Mouse (Mus musculus) mesoderm, embryonic 11.5 days (tissue): Measurements from ENCODE around the gene Kntc1.

Experiments
- DNase-seq: peaks from one replicate; pipeline ENCODE4 v3.0.0-alpha.2; 2012; ENCODE audit warnings: low read depth, low spot score

Kntc1 gene

DNA sequence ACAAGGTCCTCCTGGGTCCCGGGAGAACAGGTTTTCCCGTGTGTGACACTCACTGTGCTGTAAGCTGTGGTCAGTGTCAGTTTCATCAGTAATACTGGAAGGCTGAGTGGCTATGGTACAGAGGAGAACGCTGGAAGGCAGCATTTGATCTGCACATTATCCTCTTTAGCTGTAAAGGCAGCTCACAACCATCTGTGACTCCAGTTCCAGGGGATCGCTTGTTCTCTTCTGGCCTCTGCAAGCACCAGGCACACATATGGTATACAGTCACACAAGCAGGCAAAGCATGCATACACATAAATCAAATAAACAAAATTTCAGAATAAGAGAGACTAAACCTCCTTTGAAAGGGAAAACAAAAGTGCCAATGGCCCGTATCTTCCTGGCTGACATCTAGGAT is 59.0 kb downstream of the Kntc1 start:
- DNase-seq: no peak

DNA sequence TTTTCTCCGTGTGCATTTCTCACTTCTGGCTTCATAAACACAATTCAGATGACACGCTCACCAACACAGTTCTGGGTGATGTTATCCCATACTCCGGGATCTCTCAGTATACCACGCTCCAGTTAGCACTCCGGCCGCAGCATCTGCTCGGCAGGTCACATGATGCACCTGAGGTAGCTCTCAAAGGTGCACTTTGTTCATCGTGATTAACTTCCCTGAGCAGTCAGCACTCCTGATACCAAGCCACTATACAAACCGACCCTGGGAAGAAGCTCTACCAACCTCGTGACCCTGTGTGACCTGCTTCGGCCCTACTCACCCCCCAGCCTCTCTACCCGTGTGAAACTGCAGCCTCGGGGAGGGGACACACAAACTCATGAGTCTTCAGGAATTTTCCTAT is 59.6 kb downstream of the Kntc1 start:
- DNase-seq: no peak

DNA sequence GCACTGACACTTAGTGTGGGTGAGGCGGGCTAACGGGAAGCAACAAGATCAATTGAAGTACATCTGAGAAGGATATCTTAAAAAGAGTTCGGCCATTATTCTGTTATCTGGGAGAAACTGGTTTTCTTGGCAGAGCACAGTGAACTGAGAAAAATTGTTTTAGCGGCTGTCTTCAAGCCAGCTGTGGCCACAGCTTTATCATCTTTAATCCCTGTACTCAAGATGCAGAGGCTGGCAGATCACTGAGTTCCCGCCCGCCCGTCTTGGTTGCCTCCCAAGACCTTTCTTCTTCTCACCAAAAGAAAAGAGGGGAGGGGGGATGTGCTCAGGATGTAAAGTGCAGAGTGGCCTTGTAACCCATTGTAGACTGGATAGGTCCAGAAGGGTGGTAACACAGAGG is 67.4 kb downstream of the Kntc1 start:
- DNase-seq: no peak

DNA sequence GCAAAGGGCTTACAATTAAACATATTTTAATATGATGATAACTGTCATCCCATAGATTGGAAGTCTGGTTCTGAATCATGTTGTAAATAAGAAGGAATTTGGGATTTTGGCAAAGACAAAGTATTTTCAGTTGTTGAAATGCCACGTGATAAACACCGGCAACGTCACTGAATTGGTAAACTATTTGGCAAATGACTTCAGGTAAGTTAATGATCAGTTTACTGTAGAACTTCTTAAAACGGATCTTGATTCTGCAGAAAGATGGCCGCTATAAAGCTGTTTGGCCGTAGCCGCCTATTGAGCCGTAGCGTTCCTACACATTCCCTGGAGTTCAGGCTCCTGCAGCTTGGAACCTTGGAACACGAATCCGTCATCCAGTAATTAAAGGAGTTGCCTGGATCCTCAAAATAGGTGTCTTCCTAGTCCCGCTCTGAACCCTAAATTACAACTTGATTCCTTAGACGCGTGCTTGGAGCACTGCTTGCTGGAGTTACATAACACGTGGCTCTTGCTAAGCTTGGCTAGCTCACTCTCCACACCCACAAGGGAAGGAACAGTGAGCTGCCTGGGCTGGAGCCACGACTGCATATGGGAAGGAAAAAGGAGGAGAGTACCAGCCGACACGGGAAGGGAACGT is 69.5 kb downstream of the Kntc1 start:
- DNase-seq: no peak

DNA sequence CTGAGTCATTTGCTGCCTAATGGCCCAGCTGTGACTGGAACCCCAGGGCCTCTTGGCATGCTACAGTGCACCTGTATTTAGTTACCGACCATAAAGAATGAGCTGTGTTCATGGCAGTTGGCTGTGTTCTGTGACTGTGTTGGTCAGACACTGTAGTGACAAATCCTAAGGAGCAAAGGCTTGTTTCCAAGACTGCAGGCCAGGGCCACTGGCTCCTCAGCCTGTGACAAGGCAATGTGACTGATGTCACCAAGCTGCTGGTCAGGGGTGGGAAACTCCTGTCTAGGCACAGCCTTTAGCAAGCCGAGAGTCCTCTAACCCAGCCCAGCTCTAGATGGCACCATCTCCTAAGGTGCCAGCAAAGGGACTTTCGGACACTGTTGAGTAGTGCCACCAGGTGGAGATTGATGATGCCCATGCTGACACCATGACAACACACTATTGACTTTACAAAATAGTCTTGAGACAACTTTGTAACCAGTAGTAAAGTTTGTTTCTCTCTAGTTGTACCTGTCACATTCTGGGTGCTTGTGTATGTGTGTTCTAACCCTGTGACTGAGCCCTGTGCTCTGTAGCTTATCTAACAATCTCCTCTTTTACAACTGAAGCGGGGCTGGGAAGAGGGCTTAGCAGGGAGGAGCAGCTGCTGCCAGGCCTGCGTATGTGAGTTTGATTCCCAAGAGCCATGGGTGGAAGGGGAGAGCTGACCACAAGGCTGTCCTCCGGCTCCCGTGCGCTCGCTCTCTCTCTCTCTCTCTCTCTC is 71.2 kb downstream of the Kntc1 start:
- DNase-seq: no peak

DNA sequence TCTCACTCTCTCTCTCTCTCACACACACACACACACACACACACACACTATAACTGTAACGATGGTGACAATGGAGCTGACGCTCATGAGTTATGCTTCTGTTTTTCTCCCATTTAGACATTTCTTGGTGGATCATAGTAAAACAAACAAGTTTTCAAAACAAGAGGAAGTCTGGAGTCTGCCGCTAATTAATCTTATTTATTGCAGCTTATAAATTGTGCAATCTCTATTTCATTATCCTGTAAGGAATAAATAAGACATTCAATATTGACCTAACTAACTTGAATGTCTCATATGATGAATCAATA is 71.7 kb downstream of the Kntc1 start:
- no peak for DNase-seq

DNA sequence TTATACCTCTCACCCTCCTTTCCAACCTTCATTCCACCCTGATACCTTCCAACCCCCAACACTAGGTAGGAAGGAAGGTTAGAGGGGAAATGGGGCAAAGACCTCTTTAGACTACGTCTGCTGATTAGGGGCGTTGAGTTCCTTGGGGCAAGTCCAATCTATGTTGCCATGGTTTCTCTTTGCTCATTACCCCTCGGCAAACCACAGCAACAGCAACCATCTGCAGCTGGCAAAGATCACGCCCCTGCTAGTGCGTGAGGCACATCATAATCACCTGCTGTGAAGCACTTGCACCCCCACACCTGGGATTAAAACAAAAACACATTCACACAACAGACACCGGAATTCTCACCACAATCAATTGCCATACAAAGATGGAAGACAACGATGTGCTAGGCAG is 73.2 kb downstream of the Kntc1 start:
- no peak for DNase-seq

DNA sequence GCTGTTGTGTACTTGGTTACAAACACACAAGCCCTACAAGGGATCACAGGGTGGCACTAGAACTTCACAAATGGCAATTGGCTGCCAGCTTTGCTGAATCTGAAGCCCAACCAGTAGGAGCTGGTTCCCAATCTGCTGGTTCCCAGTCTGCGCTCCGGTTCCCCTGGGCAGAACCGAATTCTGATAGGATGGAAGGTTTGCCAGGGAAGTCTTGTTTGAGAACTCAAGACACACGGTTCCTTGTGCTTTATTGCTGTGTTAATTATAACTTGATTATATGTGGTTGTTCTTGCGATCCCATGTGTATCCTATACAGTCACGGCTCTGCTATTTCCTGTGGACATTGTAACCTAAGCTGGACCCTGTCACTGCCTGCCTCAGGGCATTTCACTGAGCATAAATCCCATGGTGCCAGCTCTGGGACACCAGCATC is 78.2 kb downstream of the Kntc1 start:
- no peak for DNase-seq

DNA sequence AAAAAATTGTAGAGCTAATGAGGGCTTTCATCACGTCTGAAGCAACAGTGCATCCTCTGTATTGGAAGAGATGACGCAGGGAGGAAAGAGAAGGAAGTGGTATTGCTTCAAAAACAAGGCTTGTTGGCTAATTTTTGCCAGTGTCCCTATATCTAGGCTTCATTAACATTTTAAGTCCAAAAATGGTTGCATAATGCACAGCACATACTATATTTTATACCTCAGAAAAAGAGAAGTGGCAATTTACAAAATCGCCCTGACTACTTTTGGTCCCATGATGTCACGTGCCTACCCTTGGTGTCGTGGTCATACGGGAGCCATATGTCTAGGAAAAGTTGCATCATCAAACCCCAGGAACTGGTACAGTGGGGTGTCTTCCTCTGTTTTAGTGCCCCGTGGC is 82.8 kb downstream of the Kntc1 start:
- DNase-seq: no peak

DNA sequence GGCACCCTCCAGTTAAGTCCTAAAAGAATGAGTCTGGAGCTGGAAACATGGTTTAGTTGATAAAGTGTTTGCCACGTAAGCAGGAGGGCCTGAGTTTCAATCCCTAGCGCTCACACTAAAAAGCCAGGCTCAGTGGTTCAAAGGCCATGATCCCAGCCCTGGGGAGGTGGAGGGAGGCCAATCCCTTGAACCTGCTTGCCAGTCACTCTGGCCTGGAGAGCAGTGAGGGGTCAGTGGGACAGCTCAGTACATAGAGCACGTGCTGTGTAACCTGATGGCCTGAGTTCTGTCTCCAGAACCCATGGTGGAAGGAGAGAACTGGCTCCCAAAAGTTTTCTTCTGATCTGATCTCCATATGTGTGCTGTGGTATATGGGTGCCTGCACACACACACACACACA is 85.3 kb downstream of the Kntc1 start:
- DNase-seq: no peak

DNA sequence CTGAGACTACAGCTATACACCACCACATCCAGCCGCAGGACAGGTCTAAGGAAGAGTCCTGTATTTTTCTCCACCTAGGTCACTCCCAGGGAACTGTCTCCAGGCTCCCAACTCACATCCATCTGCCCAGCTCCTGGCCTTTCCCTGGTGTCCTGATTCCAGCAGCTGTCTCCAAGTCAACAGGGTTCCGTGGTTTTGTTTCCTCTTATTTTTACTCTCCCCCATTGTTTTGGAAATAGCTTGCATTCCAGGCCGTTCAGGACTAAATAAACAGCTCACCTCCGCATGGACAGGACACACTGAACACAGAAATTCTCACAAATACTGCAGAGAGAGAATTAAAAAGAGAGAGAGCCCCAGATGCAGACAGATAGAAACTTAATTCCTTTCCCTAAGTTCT is 87.9 kb downstream of the Kntc1 start:
- DNase-seq: no peak

DNA sequence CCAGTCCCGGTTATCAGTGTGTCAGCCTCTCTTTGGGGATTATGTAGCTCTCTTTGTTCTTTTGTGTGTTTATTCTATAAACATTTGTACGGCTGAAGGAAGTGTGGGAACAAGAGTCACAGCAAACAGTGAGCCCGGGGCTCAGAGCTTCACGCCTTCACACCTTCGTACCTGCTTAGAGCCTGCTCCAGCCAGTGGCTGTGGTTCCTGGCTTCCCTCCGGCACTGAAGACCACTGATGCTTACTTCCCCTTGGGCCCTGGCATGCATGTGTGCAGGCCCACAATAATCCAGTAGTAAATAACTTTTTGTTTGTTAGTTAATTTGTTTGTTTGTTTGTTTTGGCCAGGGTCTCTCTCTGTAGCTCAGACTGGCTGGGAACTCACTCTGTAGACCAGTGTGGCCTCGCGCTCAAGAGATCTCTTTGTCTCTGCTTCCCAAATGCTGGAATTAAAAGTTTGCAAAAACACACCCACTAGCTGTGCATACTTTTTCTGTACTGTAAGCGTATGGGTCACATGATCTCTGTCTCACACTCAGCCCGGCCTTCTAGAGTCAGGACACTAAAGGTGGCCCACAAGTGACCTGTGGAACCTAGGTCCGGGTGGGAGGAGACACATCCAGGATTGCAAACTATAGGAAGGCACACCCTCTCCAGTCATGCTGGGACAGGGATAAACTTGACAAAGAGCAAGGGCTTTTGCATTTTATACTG is 92.9 kb downstream of the Kntc1 start:
- no peak for DNase-seq

DNA sequence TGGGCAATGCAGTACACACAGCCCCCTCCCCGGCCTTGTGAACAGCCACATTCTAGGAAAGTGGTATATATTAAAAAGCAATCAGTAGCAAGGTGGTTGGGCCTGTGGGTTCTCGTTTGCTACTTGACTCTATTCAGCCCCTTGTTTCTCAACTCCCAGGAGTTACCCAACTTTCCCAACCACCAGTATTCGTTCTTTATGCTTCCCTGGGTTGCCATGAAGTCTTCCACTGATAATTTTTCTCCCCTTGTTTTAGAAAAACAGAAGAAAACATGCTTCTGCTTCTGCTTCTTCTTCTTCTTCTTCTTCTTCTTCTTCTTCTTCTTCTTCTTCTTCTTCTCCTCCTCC is 93.4 kb downstream of the Kntc1 start:
- DNase-seq: no peak

DNA sequence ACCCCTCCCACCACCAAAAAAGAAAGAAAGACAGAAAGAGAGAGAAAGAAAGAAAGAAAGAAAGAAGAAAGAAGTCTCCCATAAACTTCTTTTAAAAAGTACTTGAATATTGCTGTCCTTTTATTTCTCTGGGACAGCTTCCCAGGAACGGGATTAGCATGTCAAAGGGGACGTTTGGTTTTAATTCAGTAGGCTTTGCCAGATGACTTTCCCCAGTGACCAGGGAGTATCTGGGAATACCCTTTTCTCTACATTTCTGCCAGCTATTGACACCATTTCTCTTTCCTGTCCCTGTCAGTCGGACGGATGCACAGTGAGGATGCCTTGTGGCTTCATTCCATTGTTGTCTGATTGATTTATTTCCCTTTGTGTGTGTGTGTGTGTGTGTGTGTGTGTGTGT is 94.3 kb downstream of the Kntc1 start:
- no peak for DNase-seq

DNA sequence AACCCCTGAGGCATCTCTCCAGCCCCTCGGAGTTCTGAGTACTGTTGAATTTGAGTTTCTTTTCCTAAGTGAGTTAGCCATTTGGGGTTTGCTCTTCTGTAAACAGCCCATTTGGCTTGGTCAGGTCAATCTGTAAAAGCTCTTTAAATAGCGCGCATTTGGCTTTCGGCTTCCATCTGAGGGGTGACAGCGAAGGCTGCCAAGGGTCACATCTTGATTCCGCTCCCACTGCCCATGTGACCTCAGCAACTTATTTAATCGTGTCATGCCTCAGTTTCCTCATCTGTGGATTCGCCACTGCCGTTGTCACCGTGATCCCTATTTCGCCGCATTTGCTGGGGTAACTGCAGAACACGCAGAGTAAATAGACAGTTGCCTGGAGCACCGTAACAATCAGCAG is 94.8 kb downstream of the Kntc1 start:
- no peak for DNase-seq

DNA sequence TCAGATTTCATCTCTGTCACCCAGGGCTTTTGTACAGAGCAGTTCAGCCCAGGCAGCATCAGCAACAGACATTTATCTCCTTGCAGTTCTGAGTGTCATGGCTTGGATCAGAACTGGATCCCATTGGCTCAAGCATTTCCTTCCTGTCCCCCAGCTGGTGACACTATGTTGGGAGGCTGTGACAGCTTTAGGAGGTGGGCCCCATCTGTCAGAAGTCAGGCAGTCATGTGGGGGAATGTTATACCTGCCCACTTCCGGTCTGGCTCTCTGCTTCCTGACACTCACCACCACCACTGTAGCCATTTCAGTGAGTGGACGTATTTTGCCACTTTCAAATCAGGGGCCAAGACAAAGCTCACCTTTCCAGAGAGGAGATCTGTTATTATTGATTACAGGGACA is 101.9 kb downstream of the Kntc1 start:
- DNase-seq: peak; percentile 10

DNA sequence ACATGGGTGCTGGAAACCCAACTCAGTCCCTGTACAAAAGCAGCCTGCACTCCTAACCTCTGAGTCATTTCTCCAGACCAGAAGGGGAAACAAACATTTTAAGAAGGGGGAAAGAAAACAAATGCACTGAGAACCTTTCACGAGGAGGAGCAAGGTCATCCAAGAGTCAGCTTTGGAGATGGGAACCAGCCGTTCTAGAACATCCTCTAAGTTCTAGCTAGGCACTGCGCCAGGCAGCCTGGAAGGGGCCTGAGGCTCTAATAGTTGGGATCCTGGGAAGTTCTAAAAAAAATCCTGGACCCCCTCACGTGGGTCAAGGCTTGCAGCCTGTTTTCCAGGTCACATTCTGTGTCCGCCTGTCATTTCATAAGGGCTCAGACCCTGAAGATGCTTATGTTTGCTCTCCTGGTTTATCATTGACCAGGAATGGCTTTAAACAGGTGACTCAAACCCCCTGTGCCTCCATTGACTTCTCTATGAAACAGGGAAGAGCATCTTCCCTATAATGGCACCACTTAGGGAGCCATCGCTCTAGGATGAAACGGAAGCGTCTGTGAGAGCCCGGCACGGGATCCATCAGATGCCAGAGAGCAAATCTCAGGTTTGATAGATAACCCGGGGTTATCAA is 104.5 kb downstream of the Kntc1 start:
- DNase-seq: no peak

DNA sequence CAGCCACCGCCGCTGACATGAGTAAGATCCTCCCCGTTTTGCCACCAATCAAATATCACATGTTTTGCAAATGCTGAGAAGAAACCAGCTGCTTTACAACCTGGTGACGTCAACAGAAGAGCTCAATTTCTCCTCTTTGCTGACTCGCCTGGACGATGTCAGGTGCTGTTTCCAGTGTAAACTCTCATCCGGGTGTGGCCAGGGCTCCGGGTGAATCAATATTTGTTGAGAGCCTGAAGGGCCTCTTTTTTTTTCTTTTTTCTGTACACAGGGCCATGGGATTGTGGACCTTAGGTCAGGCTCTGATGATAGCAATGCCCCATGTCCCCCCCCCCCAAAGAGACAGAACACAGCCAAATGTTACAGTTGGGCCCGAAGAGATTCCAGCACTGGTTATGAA is 105.0 kb downstream of the Kntc1 start:
- no peak for DNase-seq

DNA sequence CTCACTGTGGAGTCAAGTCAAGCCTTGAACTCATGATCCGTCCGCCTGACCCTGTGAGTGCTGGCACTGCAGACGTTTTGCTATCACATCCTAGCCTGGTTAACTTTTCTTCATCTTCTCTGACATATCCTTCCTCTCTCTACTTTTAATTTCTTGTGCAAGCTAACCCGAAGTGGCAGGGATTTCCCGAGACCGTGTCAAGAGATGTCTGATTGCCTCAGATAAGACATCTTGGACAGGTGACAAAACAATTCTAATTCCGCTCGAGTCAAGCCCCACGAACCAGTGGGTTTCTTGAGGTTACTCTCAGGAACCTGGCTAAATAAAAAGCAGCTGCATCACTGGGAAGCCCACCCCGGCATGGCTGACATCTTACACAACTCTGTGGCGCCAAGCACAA is 109.3 kb downstream of the Kntc1 start:
- DNase-seq: no peak

DNA sequence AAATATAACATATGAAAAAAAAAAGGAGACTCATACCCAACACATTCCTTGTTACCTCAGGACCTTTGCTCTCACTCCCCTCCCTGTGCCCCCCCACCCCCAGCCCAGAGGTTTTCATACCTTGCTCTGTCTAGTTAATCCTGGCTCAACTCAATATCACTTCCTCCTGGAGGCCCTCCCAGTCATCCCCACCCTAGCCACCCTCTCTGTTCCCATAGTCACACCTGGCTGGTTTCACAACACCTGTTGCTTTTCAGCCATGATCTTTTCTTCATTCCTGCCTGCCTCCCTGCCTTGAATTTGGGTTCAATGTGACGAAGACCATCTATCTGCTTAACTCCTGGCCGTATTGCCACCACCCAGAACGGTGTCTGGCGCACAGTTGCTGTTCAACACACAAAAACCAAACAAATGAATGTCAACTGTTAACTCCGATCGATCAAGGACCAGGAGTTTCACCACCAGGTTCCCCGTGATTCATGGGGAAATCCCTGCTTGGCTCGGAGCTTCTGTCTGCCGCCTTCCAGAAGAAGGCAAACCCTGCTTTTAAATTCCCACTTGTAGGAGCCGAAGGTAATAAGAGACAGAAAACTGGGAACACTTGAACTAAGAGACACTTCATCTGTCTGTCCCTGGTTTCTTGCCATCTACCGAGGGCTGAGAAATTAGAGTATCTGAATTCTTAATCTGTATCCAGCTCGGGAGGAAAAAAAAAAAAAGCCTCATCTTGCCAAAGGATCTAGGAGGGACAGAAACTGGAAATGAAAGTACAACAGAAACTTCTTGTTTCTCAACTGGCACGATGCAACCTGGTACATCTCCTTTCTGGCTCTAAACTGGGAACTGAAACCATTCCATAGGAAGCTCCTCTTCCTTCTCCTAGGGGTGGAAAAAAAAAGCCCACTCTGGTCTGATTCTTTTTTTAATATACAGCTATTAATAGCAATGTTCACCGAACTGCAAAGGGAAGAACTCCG is 113.1 kb downstream of the Kntc1 start:
- DNase-seq: no peak

DNA sequence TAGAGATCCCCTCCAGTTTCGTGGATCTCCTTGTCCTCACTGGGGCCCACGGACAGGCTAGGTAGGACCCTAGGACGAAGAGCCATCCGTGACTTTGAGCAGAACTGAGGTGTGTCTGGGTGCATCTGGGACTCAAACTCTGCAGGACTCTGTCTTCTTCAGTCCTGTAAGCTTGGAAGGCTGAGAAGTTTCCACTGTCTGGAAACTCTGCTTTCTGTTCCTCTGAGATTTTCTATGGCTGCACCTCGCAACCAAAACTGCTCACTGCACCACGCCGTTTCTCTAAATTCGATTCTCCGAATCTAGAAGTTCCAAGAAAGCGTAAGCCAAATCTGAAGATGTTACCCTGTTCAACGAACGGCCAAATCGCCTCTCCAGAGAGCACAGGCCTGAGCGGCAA is 114.4 kb downstream of the Kntc1 start:
- no peak for DNase-seq

DNA sequence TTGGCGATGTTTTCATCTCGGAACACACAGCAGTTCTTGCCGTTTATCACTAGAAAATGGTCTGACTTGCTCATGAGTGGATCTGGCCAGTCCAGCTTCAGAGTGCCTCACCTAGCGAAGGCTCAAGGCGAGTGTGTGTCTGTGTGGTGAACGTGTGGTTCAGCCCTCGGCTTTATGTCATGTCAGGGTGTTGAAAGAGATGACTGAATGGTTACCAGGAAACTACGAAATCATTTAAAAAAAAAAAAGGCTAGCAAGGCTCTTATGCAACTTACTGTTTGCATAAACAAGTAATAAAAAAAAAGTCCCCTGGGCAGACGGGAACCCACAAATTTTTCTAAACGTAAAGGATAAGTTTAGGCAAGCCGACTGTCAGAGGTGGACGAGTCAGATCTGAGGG is 115.8 kb downstream of the Kntc1 start, which contains the start of gene Hcar2:
Gene Hcar2, minus strand, starts transcription at position 135 of the 400 bp plus-strand sequence.
- DNase-seq: no peak
